Mouse (Mus musculus): ENCODE measurements at regions not wholly inside any gene's neighbourhood (a gene's known extent, or its start where the extent isn't known, plus 50 kb on each side); places are given as distances from the start of the nearest gene placed in this dataset.

GRCm38 (mm10) chr2:101175124-101175523 lies 449.4 kb upstream of the Rag2 start:
- no peak for DNase-seq (ENCODE audit: low spot score)

GRCm38 (mm10) chr2:101206637-101207036 lies 417.9 kb upstream of the Rag2 start:
- DNase-seq (ENCODE audit: low spot score): no peak

DNA sequence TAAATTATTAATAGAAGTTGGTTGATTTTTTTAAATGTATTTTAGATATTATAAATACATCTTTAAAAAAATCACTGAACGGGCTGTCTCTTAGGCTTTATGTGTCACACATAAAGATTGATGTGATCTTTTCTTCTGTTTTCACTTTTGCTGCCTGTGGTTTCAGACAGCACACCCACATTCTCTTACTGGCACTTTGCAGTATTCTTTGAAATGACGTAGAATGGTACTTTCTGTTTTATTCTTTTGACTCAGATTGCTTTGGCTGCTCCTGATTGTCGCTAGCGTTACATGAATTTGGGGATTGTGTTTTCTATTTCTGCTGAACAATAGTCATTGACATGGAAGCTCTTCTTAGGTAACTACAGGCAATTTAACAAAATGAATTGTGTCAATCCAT lies 415.4 kb upstream of the Rag2 start:
- DNase-seq (ENCODE audit: low spot score): no peak

DNA sequence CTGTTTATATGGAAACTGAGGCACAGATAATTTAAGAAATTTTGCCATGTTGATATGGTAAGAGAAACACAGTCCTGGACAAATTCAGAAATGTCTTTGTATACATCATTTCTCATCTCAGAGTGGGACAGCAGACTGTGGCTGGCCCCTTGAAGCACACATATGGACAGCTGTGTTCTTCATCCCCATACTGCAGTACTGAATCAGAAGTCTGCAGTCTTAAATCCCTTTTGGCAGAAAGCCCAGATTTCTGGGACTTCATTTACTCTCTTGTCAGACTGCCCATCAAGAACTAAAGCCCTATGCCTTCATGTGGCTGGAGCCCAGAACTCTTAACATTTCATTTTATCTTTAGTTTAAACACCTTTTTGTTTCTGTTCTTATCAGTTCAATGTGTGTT lies 403.8 kb upstream of the Rag2 start:
- DNase-seq (ENCODE audit: low spot score): no peak

- DNase-seq (ENCODE audit: low spot score): no peak
Observed at GRCm38 (mm10) chr2:101242983-101243382, 381.5 kb upstream of the Rag2 start.

DNA sequence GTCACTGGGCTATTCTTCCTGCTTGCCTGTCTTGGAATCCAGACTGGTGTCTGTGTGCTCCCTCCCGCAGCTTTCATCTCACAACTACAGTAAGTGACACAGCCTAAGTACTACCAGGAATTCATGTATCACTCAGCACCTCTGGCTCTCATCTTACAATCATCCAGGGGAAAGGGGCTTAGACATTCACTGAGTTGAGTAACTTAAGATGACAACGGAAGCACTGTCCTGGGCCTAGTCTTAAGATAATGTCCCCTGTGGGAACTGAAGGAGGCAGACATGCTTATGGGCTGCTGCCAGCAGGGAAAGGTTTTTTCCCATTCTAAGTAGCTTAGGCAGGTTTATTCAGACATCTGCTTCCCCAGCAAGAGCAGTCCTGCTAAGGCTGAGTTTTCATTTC lies 377.4 kb upstream of the Rag2 start:
- DNase-seq (ENCODE audit: low spot score): no peak

- DNase-seq (ENCODE audit: low spot score): no peak
Observed at GRCm38 (mm10) chr2:101252228-101252627, 372.3 kb upstream of the Rag2 start.

DNA sequence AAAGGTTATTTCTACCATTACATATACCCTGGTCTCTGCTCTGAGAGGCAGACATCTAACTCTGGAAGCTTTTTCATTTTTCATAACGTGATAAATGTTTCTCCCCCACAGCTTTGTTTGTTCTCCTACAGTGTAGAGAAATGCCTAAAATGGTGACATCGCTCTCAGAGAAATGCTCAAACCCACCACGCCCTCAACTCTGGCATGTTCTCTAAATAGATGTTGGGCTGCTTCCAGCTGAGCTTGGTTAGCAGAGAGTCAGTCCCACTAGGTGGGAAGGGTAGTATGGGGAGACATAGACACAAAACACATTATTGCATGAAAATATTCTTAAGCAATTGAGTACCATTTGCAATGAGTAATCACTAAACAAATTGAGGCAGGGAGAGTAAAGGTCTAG lies 368.1 kb upstream of the Rag2 start:
- no peak for DNase-seq (ENCODE audit: low spot score)

- DNase-seq (ENCODE audit: low spot score): no peak
Observed at GRCm38 (mm10) chr2:101263934-101264333, 360.6 kb upstream of the Rag2 start.

GRCm38 (mm10) chr2:101266685-101267374 lies 357.7 kb upstream of the Rag2 start:
- no peak for DNase-seq (ENCODE audit: low spot score)

DNA sequence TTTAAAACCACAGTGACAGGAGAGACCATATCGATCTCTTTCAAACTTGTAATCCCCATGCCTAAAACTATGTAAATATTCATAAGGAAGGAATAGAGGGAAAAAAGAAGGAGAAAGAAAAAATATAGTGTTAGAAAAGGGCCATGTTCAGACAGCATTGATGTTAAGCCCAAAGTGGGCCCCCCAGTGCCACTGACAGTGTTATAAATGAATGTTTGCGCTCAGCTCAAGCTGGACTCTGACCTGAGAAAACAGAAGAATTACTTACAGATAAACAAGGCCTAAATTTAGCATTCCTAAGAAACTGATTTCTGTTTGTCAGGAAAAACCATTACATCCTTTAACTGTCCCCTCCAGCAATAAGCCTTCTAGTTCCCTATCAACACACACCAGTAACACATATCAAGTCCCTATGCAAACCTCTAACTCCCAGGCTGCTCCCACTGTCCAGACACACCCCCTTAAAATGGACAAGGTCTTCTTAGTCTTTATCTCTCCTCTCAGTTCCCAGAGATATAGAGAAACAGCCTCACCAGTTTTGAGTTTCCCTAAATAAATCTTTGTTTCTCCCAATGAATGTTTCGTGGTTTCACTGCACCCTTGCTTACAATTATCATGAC lies 350.4 kb upstream of the Rag2 start:
- no peak for DNase-seq (ENCODE audit: low spot score)

DNA sequence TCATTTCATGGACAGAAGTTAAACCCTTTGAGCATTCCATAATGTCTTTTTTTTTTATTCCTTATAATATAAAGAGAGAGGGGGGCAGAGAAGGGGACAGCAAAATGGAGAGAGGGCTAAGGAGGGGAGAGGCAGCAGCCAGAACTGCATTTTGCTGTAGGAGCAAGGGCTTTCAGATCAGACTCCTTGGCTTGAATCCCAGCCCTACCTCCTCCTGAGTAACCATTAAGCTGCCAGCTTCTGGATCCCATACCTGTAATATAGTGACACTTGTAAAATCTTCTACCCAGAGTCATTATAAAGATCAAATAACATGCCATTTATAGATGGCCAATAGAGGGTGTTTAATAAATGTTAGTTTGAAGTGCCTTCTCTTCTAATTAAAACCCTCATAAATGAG lies 339.6 kb upstream of the Rag2 start:
- DNase-seq (ENCODE audit: low spot score): no peak

DNA sequence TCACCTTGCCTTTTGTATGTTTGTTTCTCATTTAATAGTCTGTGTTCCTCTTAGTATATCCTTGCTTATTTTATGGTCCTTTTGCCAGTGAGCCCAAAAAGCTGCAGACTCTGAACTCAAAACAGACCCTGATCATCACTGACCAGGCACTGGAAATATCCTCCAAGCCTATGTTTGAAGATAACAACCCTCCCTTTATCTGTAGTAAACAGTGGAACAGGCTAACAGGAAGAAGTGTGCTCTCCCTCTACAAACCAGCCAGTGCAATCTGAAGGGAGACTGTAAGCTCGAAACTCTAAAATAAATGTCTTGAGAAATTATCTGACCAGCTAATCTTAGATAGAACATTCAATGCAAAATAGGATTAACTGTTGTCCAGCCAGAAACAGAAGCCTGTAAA lies 336.4 kb upstream of the Rag2 start:
- DNase-seq (ENCODE audit: low spot score): no peak

- no peak for DNase-seq (ENCODE audit: low spot score)
Observed at GRCm38 (mm10) chr2:101289168-101289567, 335.4 kb upstream of the Rag2 start.

GRCm38 (mm10) chr2:101290738-101291137 lies 333.8 kb upstream of the Rag2 start:
- no peak for DNase-seq (ENCODE audit: low spot score)

DNA sequence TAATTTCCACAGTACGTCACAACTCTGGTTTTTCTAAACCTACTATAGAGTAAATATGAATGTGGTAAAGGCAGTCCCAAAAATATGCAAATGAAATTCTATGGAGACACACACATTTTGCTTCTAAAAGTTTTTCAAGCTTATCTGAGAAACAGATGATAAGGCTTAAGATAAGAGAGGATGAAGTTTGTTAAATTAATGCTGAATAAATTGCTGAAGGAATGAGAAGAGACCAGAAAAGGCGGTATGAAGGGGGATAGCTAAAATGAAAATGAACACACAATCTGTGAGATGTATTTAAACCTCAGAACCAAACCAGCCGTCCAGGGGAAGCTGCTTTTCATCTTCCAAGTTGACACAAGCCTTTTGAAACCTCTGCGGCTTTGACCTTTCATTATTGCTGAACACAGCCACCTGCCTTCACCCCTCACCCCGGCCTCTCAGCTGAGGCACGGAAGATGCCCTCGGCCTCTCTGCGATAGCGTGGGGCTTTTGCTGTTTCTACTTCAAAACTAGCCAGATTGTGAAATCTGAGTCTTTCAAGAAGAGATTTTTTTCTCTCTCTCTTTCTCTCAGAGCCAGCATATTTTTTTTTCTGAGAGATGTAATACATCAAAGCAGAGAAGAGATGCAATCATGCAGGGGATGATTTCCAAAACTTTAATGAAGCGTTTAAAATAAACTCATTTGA lies 328.7 kb upstream of the Rag2 start:
- DNase-seq (ENCODE audit: low spot score): no peak

DNA sequence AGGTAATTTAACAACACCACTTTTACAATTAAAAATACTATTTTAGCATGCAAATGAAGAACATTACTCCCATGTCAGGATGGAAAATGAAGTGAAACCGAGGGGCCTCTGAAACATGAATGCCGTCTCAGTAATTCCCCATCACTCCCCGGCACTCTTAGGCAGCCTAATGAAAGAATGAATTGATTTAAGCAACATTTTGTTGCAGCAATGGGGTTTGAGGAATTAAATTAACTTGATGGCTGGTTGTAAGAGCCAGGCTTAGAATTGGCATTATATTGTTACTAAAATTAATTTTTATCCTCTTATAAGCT lies 328.2 kb upstream of the Rag2 start:
- DNase-seq (ENCODE audit: low spot score): no peak

DNA sequence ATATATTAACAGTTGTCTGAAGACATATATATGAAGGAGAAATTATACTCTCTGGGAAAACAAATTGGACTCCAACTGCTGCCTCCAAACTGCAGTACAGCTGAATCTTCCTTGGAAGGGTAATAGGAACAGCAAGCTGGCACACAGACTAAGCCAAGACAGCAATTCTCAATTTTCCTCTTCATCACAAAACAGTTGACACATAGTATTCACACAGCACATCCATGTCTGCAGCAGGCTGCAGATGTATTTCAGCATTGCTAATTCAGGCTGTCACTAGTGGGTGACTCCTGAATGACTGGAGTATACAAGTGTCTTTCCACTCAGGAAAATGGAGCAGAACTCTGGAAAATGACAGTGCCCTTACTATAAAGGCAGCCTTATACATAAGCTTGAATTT lies 327.7 kb upstream of the Rag2 start:
- no peak for DNase-seq (ENCODE audit: low spot score)

DNA sequence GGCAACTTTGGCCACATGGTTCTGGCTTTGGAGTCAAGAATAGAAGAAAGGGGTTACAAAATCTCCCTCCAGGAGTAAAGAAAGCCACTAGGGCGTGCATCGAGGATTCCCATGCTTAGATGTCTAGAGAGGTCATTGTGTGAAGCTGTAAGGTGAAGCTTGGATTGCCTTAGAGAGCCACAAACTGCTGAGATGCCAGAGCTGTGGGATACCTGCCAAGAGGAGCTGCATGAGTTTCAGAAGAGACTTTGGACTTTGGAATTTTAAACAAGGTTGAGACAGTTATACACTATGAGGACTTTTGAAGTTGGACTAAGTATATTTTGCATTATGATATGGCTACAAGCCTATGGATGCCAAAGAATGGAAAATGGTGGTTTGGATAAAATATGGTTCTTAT lies 325.4 kb upstream of the Rag2 start:
- no peak for DNase-seq (ENCODE audit: low spot score)

DNA sequence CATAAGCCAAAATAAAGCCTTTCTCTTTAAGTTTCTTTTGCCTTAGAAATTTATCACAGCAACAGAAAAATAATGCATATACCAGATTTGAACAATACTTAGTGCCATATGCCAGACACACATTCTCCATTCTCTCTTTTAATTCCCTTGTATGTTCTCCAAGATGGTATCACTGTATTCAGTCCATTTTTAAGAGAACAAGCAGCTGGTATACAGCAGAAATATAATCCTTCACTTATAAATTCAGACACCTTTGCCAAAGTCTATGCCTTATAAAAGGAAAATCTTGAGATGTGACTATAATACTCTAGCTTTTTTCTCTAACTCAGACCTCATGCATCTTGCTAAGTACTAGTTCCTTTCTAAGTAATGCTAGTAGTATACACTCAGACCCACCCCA lies 324.4 kb upstream of the Rag2 start:
- no peak for DNase-seq (ENCODE audit: low spot score)

DNA sequence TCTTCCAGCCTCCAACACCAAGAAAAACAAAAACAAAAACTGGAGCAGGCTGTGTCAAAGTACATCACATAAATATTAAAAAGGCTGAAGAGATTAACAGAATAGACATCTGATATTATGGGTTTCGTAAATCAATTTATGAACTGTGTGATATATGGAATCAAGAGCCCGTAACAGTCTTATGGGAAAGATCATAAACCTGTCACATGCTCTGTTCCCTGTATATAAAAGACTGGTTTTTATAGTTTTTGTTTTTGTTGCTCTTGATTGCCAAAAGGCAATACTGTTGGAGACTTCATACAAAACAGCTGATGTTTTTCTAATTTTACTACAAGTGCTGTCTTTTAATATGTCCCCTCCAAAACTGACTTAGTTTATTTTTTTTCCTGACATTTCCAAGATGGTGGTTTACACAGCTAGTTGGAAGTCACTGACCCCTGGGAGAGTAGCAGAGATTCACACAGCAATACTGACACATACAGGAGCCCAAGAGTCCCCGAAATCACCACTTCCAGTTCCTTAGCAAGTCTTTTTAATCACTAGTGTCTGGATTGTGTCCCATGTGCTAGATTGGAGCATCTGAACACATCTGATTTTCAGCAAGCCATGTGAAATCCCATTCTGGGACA lies 303.1 kb upstream of the Rag2 start:
- DNase-seq (ENCODE audit: low spot score): no peak

DNA sequence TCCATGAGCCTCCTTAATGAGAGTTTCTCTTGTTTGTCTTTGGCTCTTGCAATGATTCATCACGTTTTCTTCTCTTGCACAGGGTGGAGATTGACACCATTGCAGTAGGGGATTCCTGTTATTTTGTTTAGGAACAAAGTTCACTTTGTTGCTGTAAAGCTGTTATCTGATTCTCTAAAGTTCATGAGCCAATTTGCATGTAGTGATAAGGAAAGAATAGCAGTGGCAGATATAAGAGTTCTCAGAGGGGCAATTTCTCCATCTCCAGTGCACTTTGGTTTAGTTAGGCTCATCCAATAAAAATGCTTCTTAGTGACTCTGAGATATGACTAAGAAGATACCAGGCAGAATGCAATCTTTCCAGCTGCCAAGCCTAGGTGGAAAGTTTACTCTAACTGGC lies 267.8 kb upstream of the Rag2 start:
- DNase-seq (ENCODE audit: low spot score): no peak

DNA sequence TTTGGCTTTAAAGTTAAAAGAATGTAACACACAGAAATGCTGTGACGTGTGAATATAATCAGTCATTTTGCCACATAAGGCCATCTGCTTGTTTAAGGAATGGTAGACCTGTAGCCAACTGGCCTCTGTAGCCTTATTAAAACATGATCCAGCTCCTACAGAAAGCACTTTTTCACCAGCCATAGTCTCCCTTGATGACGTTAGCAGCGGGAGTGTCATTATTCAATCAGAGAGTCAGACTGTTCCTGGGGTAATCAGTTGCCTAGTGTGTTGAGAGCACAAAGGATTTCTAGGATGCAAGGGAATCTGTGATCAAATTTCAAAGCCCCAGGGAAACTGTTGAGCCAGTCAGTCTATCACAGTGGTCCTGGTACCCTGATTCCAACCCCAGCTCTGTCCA lies 260.3 kb upstream of the Rag2 start:
- DNase-seq (ENCODE audit: low spot score): no peak
